Mouse (Mus musculus) adrenal gland, adult 18-20 months (tissue): ENCODE data around the gene Slc28a1. TPM values are rescaled to one million over a fixed set of nuclear protein-coding genes. Genes with fewer than 3 reads are reported as not detected.

Experiments
- DNase-seq, 2 experiments: peaks; one replicate each; pipeline ENCODE4 v3.0.0; 2021 to 2022; ENCODE audit warnings: low spot score in 2 of 2
- total RNA-seq, 2 experiments: library from RNA; stranded (reverse); gene quantifications; 1 replicate in 1 of 2; 2 replicates in 1 of 2; pipeline ENCODE4 v1.2.3; 2021

The Slc28a1 gene
- total RNA-seq, 2 experiments from 2014 or later, result 0.10 TPM; not detected in 1

DNA sequence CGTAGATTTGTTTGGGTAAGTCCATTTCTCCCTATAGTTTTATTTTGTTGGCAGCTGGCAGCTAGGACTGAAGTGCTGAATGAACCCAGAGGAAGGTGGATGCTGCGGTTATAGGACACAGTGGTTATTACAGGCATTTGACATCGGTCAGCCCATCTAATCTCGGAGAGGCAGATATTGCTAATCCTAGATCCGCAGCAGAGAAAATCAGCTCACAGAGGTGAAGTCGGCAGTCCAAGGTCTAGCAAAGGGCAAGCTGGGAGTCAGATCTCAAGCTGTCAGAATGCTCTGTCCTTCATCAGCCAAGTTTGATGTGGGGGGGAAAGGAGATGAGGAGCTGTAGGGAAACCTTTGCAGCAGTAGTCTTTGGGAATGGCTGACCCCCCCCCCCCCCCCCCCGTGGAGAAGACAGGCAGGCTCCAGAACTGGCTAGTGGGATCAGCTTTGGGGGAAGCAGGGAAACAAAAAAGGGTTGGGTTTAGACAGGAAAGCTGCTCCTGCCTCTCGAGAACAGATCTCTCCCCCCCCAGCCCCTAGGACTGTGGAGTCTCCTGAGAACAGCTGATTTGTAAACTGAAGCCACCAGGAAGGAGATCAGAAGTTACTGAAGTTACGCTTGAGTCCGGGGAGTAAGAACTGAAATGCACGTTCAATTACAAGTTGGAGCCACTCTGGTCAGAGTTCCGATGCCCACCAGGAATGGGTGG lies 95.5 kb downstream of the Slc28a1 start:
- no peak for DNase-seq

DNA sequence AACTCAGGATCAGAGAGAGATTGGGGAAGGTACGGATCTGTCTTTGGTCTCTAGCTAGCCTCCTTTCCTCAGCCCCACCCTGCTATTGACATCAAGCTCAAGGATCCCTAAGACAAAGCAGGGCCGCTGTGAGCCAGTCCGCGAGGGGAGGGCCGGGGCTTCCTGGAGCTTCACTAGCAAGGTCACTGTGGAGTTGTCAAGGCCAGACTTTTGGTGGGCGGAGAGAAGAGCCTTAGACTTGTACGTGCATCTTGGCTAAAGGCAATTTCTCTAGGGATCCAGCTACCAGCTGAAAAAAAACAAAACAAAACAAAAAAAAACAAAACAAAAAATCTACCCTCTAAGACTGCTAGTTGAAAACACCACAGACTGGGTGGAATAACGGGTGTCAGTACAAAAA lies 97.2 kb downstream of the Slc28a1 start:
- DNase-seq, result peak; percentile 37 to 47

DNA sequence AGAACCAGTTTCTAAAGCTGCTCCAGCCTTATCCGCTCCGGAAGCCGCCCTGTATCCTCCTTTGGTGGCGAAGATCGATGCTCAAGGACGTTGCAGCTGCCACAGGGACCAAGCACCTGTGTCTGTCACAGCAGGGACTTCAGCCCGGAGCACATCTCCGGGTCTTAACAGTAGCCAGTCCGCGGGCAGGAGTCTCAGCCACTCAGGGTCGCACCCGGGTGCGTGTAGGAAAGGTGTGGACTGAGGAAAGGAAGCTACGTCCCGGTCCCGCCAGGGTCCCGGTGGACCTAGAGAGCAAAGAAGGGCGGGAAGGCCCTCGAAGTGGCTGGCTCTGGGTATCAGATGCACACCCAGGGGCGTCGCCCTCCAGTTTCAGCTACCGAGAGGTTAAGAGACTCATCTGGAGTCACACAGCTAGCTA lies 97.7 kb downstream of the Slc28a1 start:
- DNase-seq, result peak; percentile 61 to 64

DNA sequence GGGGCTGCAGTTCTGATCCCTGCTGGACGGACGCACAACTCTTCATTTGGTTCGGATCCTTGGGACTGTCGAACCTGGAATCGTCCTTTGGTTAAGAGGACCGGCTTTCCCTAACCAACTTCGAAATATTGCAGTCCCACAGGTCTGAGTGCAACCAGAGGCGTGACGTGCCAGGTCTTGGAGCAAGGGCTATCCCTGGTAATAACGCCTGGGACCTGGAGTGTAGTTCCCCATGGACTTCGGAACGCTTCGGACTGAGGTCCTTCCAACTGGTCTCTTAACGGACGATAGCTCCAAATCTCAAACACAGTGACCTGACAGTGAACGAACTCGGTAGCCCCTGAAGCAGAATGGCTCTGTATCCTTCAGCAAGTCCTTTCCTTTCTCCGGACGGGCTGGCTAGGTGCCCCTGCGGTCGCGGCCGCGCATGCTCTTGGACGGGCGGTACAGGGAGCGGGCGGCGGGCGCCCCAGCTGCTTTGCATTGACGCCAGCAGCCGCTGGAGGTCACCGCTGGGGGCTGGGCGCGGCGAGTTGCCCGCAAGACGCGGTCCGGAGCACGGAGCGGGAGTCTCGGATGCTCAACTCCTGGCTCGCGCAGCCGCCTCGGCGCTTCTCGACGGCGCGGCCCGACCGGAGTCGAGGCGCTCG lies 98.2 kb downstream of the Slc28a1 start:
- DNase-seq, result peak; percentile 97 to 98

DNA sequence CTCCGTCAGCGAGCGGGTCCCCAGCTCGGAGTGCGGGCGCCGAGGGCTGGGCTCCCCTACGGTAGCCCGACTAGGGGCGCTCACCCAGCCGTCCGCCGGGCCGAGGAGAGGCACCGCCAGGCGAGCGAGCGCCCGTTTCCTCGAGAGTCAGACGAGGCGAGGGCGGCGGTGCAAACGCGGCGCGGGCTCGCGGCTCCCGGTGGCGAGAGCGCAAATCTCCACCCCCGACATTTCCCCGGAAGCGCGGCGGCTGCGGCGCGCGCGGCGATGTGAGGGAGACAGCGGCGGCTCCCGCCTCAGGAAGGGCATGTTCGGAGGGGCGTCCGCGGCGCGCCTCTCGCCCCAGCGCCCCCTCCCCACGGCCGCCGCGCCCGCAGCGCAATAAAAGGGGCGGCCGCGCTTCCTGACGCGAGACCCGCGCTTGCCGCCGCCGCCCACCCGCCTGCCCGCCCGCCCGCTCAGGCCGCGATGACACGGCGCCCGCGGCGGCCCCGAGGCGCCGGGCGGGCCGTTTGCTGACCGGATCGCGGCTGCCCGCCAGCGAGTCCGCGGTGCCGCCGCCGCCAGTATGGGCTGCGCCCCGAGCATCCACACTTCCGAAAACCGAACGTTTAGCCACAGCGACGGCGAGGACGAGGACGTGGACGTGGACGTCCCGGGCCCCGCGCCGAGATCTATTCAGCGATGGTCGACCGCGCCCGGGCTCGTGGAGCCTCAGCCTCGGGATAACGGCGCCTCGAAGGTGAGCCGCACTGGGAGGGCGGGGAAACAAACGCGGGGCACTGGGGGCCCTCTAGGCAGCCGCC lies 99.0 kb downstream of the Slc28a1 start, which contains the start of gene Pde8a:
Pde8a (plus strand) TSS at position 250 of the 806 bp plus-strand sequence.
- DNase-seq, result peak; percentile 38 to 53

DNA sequence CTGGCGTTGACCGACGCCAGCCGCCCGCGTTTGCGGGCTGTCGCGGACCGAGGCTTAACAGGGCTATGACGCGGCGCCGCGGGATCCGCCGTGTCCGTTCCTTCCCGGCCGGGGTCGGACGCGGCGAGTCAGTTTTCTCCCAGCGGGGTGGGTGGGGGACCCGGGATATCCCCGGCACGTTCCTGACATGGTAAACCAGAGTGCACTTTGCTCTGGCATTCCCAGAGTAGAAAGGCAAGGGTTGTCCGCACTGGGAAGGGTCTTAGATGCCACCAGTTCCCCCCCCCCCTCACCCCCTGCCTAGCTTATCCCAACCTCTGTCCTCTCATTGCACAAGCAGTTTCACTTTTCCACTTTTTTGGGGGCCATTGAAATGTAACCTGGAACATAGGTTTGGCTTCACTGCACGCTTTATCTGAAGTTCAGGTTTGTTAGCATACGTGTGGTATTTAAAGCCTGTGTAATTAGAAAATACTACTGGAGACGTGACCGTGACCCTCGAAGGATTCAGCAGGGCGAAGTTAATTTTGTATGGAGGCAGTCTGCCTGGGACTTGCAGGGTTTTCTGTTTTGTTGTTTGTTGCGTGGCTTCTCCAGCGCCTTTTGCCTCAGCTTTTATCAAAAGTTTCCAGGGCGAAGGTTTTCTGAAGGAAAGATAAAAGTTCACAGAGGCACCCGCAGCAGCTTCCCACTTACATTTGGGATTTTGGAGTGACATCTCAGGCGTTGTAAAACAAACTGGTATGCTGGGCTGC lies 99.7 kb downstream of the Slc28a1 start:
- DNase-seq, result peak in 1 of 2 experiments; percentile 14

DNA sequence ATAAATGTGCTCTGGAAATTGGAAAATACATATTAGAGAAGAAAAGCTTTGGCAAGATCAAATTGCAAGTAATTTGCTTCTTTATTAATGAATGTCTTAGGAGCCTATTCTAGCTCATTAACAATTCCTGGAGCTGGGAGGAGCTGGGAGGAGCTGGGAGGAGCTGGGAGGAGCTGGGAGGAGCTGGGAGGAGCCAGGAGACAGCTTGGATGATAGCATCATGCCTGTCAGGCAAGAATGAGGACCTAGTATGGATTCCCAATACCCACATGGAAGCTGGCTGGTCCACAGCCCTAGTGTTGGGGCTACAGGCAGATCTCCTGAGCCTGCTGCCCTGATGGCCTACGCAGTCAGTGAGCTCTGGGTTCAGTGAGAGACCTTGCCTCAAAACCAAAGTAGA lies 101.4 kb downstream of the Slc28a1 start:
- DNase-seq, result no peak

DNA sequence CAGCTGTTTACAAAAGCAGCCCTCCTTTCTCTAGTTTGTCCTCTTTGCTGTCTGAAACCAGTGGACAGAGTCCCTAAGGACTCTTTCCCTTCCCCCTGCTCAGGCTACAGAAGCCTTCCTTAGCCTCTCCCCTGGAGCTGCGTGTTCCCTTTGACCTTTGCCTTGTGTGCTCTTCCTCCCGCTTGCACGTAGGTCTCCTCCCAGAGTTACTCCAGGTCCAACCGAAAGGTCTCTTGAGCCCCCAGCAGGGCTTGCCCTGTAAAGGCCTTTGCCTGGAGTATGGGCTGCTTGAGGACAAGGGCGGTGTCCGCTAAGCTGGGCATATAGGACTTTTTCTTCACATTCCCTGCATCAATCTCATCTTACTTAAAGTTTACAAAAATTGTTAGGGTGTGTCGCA lies 104.7 kb downstream of the Slc28a1 start:
- no peak for DNase-seq

Other genes with a start within 250 kb of the Slc28a1 start
- 10 to 100 TPM; 12.6 to 15.6 TPM for gene Wdr73, start 213.5 kb upstream of the Slc28a1 start, total RNA-seq
- 1 to 10 TPM; 2.6 to 3.3 TPM for gene Nmb, start 209.7 kb upstream of the Slc28a1 start, total RNA-seq
- 10 to 100 TPM; 91.6 to 94.5 TPM for gene Sec11a, start 167.0 kb upstream of the Slc28a1 start, total RNA-seq
- 10 to 100 TPM; 25.4 to 35.8 TPM for gene Zfp592, start 121.1 kb upstream of the Slc28a1 start, total RNA-seq
- under 1 TPM; 0.17 to 0.48 TPM for gene Alpk3, start 57.2 kb upstream of the Slc28a1 start, total RNA-seq
- gene Pde8a, start 98.8 kb downstream of the Slc28a1 start, total RNA-seq, result 10 to 100 TPM; 30.2 to 40.6 TPM
- 1,000 to 10,000 TPM; 1,108 to 1,124 TPM for gene Rps17, start 230.5 kb downstream of the Slc28a1 start, total RNA-seq